Mouse (Mus musculus) kidney, embryonic 14.5 days (tissue): ENCODE measurements around the gene Dhrs7b. TPM values are rescaled to one million over a fixed set of nuclear protein-coding genes. Genes with fewer than 3 reads are reported as not detected.

Experiments
- ATAC-seq: fragments of 200-750 bp; cut with Nextera tagmentation; 2 replicates; pipeline ENCODE4 v1.8.0; 2017; ENCODE audit warnings: moderate number of reproducible peaks, mild to moderate bottlenecking, moderate TSS enrichment, moderate library complexity; ENCODE audit not compliant: low FRiP score, low TSS enrichment
- H3K27ac ChIP-seq: fragments of 300-500 bp; sonication (generic); 2 replicates; pipeline ENCODE4 v1.5.1; 2014; ENCODE audit warnings: low read depth, mild to moderate bottlenecking, low read length, moderate library complexity, mixed read lengths
- H3K27me3 ChIP-seq: fragments of 300-500 bp; sonication (generic); 2 replicates; pipeline ENCODE4 v1.6.1; 2014; ENCODE audit warnings: mild to moderate bottlenecking, low read length; ENCODE audit not compliant: control insufficient read depth, insufficient read depth
- H3K36me3 ChIP-seq: fragments of 300-500 bp; sonication (generic); 2 replicates; pipeline ENCODE4 v1.6.1; 2014; ENCODE audit warnings: low read length, mixed read lengths; ENCODE audit not compliant: control insufficient read depth, insufficient read depth
- H3K4me1 ChIP-seq: fragments of 300-500 bp; sonication (generic); 2 replicates; pipeline ENCODE4 v1.6.1; 2014; ENCODE audit warnings: low read length, mixed read lengths; ENCODE audit not compliant: control insufficient read depth, insufficient read depth
- H3K4me2 ChIP-seq: fragments of 300-500 bp; sonication (generic); replicated peaks from 2 replicates; pipeline ENCODE4 v1.6.1; 2014; ENCODE audit warnings: low read depth, mild to moderate bottlenecking, low read length
- H3K4me3 ChIP-seq: fragments of 300-500 bp; sonication (generic); 2 replicates; pipeline ENCODE4 v1.5.1; 2014; ENCODE audit warnings: mild to moderate bottlenecking, low read length
- H3K9ac ChIP-seq: fragments of 300-500 bp; sonication (generic); 2 replicates; pipeline ENCODE4 v1.6.1; 2014; ENCODE audit warnings: low read depth, mild to moderate bottlenecking, low read length, moderate library complexity
- H3K9me3 ChIP-seq: fragments of 300-500 bp; sonication (generic); 2 replicates; pipeline ENCODE4 v1.6.1; 2016; ENCODE audit warnings: low read length; ENCODE audit not compliant: control insufficient read depth
- WGBS: fragments of 180-500 bp; shearing (Covaris S2); extraction: QIAGEN DNeasy Blood & Tissue Kit; methylation state at CpG from one replicate; pipeline ENCODE4 v1.1.7; 2014; 5-methylcytosine and 5-hydroxymethylcytosine counted together
- polyA plus RNA-seq: library from polyadenylated mRNA; unstranded; fragments of >200 nt; fragmentation: Nextera tagmentation; extraction: Ambion mirVana; gene quantifications from 2 replicates; pipeline ENCODE4 v1.2.1, GENCODE M21; 2014

Dhrs7b gene
- polyA plus RNA-seq, 1 experiment from 2014 or later = 35.8 TPM

- Histone ChIP-seq H3K4me1 (peaks cover 6% of the 10 kb centered on the region), H3K27ac (no peak overlapping the region), H3K4me2 (no peak overlapping the region), H3K36me3 (no peaks in the 10 kb centered on the region), H3K9me3 (no peaks in the 10 kb centered on the region), H3K9ac (no peak overlapping the region), H3K27me3 (no peaks in the 10 kb centered on the region), H3K4me3 (no peak overlapping the region)
- ATAC-seq = no peak
- WGBS = 67% methylated on average over 4 of the region's 4 CpGs
Measured at GRCm38 (mm10) chr11:60827241-60827945, 3.0 kb upstream of the Dhrs7b start.

GRCm38 (mm10) chr11:60828903-60829302 lies 1.5 kb upstream of the Dhrs7b start:
- Histone ChIP-seq H3K36me3 (no peaks in the 10 kb centered on the region), H3K27me3 (no peaks in the 10 kb centered on the region), H3K4me3 (no peak overlapping the region), H3K4me1 (peaks cover 6% of the 10 kb centered on the region), H3K9me3 (no peaks in the 10 kb centered on the region), H3K27ac (no peak overlapping the region), H3K9ac (no peak overlapping the region), H3K4me2 (no peak overlapping the region)
- 27% methylated on average over 2 of the region's 2 CpGs for WGBS
- no peak for ATAC-seq

GRCm38 (mm10) chr11:60836897-60837296 lies 6.5 kb downstream of the Dhrs7b start:
- H3K27me3 ChIP-seq = no peaks in the 10 kb centered on the region
- H3K9me3 ChIP-seq = no peaks in the 10 kb centered on the region
- no peak overlapping the region for H3K9ac ChIP-seq
- H3K4me1 ChIP-seq = no peaks in the 10 kb centered on the region
- no peak for ATAC-seq
- H3K4me2 ChIP-seq = no peak overlapping the region
- H3K4me3 ChIP-seq = no peak overlapping the region
- H3K36me3 ChIP-seq = no peaks in the 10 kb centered on the region
- 96% methylated on average over 6 of the region's 6 CpGs for WGBS
- H3K27ac ChIP-seq = no peak overlapping the region

- Histone ChIP-seq H3K4me1 (no peaks in the 10 kb centered on the region), H3K4me3 (no peak overlapping the region), H3K9ac (no peak overlapping the region), H3K36me3 (no peaks in the 10 kb centered on the region), H3K4me2 (no peak overlapping the region), H3K27me3 (no peaks in the 10 kb centered on the region), H3K27ac (no peak overlapping the region), H3K9me3 (no peaks in the 10 kb centered on the region)
- 88% methylated on average over 10 of the region's 10 CpGs for WGBS
- ATAC-seq = no peak
Measured at GRCm38 (mm10) chr11:60837644-60838406, 7.4 kb downstream of the Dhrs7b start.

DNA sequence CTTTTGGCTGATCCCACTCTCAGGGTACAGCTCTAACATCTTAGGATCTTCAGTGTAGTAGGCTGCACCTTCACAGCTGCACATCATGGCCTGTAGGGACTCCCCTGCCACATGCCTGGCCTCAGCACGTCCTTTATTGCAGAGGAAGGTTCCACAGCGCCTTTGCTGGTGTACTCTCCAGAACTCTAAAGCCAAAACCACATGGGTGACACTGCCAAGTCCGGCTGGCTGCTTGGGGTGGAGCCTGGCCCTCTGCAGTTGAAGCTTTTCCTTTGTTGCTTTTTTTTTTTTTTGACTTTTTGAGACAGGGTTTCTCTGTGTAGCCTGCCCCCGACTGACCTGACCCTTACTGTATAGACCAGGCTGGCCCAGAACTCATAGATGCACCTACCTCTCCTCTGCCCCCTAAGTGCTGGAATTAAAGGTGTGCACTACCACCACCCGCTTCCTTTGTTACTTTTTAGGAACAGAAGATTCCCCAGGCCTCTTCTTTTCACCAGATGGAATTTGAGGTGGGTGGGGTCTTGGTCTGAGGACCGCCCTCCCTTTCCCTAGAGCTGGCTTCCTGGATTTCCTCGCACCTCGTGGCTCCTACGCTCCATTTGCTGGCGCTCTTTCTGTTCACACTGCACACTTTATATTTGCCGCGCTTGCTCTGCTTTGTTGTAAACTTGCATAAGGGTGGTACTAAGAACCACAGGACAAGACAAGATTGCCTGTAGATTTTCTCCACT lies 11.2 kb downstream of the Dhrs7b start:
- WGBS = 76% methylated on average over 12 of the region's 12 CpGs
- no peak for ATAC-seq
- H3K27ac ChIP-seq = no peak overlapping the region
- no peaks in the 10 kb centered on the region for H3K27me3 ChIP-seq
- no peaks in the 10 kb centered on the region for H3K9me3 ChIP-seq
- no peak overlapping the region for H3K4me2 ChIP-seq
- H3K9ac ChIP-seq = no peak overlapping the region
- H3K4me1 ChIP-seq = no peaks in the 10 kb centered on the region
- no peak overlapping the region for H3K4me3 ChIP-seq
- H3K36me3 ChIP-seq = peaks cover 4% of the 10 kb centered on the region; the same call in 1 of the 2 replicates

DNA sequence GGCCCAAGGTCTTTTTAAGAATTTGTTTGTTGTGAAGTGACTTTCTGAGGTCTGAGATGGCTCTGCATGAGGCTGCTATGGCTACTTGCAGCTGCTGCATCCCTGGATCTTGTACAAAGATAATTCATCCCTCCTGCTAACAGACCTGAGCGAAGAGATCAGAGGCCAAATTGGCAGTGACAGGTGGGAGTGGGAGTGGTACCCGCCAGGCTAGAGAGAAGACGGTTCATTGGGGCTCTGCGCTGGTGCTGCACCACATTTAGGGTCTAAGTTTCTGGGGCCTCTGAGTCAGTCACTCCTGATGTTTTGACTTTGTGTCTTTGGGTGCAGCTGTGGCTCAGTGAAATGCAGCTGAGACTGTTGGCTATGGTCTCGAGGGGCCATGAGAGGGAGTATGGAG lies 13.0 kb downstream of the Dhrs7b start:
- ATAC-seq = no peak
- Histone ChIP-seq H3K4me1 (no peaks in the 10 kb centered on the region), H3K4me3 (no peak overlapping the region), H3K36me3 (peaks cover 11% of the 10 kb centered on the region; the same call in 1 of the 2 replicates), H3K9ac (no peak overlapping the region), H3K27ac (no peak overlapping the region), H3K4me2 (no peak overlapping the region), H3K9me3 (no peaks in the 10 kb centered on the region), H3K27me3 (no peaks in the 10 kb centered on the region)
- 70% methylated on average over 5 of the region's 5 CpGs for WGBS

DNA sequence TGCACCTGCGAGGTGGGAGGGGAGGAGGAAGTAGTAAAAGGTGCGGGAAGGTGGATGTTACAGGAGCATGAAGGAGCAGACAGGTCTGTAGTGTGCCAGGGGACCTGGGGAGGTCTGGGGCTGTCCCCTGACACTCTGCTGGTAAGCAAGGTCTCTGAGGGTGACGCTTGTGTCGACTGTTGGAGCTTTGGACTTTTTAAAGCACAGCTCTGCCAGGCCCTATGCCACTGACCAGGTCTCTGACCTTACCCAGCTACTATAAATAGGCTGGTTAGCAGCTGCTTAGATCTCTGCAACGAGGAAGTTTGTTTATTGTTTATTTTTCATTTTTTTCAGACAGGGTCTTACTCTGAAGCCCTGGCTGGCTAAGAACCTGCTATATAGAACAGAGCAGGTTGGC lies 15.0 kb downstream of the Dhrs7b start:
- Histone ChIP-seq H3K4me1 (no peaks in the 10 kb centered on the region), H3K4me3 (no peak overlapping the region), H3K36me3 (peaks cover 22% of the 10 kb centered on the region; the same call in 1 of the 2 replicates), H3K9me3 (no peaks in the 10 kb centered on the region), H3K4me2 (no peak overlapping the region), H3K27me3 (no peaks in the 10 kb centered on the region), H3K9ac (no peak overlapping the region), H3K27ac (no peak overlapping the region)
- ATAC-seq = no peak
- 79% methylated on average over 5 of the region's 5 CpGs for WGBS

DNA sequence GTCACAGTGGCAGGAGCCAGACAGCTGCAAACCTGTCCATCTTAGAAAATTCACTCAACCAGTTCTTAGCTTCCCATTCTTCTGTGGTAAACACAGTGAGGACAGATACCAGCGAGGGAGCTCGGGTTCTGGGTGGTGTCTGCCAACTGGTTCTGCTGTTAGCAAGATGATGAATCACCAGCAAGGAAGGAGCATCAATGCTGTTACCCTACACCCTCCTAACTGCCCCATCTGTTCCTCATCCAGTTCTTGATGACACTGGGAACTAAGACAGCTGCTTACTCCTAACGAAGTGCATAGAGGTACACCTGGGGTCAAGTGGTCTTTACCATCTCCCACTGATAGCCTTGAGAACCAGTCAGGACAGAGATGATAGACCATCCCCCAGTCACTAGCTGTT lies 26.2 kb downstream of the Dhrs7b start:
- no peak for ATAC-seq
- Histone ChIP-seq H3K4me3 (no peak overlapping the region), H3K27ac (no peak overlapping the region), H3K36me3 (peaks cover 64% of the 10 kb centered on the region), H3K9ac (no peak overlapping the region), H3K4me2 (no peak overlapping the region), H3K4me1 (no peaks in the 10 kb centered on the region), H3K9me3 (no peaks in the 10 kb centered on the region), H3K27me3 (no peaks in the 10 kb centered on the region)
- WGBS = 46% methylated on average over 3 of the region's 3 CpGs

DNA sequence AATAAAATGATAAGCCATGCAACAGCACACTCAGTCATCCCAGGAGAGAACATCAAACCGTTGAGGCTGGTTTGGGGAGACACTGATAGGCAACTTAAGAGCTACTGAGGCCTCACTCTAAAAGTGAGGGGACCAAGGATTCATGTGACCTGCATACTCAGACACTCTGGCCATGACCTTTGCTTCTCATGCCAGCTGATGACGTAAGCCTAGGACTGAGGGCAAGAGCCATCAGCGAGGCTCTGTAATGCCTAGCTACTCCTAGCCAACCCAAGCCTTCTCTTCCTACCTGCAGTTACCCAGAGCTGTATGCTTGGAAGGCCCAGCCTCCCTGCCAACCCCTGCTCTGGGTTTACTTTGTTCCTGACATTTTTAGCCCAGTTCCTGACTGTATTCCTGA lies 31.6 kb downstream of the Dhrs7b start:
- Histone ChIP-seq H3K4me3 (no peak overlapping the region), H3K4me1 (0 out of 2 replicates have a peak, but pooled peaks cover 3% of the 10 kb centered on the region), H3K36me3 (peaks cover 64% of the 10 kb centered on the region), H3K9me3 (no peaks in the 10 kb centered on the region), H3K27ac (no peak overlapping the region), H3K27me3 (no peaks in the 10 kb centered on the region), H3K9ac (no peak overlapping the region), H3K4me2 (no peak overlapping the region)
- WGBS = 93% methylated on average over 3 of the region's 3 CpGs
- no peak for ATAC-seq
